Mouse (Mus musculus) heart, adult 8-10 months (tissue): Measurements from ENCODE around the gene Cnnm2. TPM values are rescaled to one million over a fixed set of nuclear protein-coding genes. Genes with fewer than 3 reads are reported as not detected.

ENCODE experiments used
- DNase-seq: peaks from one replicate; pipeline ENCODE4 v3.0.0; 2022; ENCODE audit warnings: low spot score
- total RNA-seq, 4 experiments: library from RNA; stranded (reverse); gene quantifications; 2 replicates each; pipeline ENCODE4 v1.2.4; 2022

Cnnm2 gene
- total RNA-seq, 4 experiments from 2014 or later = 5.2 to 8.4 (median 6.0) TPM

DNA sequence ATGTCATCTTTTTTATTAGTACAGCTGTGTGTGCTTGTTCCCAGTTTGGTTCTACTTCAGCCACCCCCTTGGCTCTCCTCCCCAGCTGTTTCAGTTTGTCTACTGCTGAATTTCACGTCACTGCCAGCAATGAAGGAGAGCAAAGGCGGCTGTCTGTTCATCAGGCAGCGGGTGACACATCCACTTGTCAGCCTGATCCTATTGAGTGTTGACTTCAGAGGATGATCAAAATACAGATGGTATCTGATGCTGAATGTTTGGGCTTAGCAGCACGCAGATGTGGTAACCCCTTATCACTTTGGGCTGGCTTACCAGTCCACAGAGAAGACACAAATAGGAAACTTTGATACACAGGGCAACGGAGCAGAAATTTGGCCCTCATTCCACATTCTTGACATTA lies 85.1 kb downstream of the Cnnm2 start:
- no peak for DNase-seq

DNA sequence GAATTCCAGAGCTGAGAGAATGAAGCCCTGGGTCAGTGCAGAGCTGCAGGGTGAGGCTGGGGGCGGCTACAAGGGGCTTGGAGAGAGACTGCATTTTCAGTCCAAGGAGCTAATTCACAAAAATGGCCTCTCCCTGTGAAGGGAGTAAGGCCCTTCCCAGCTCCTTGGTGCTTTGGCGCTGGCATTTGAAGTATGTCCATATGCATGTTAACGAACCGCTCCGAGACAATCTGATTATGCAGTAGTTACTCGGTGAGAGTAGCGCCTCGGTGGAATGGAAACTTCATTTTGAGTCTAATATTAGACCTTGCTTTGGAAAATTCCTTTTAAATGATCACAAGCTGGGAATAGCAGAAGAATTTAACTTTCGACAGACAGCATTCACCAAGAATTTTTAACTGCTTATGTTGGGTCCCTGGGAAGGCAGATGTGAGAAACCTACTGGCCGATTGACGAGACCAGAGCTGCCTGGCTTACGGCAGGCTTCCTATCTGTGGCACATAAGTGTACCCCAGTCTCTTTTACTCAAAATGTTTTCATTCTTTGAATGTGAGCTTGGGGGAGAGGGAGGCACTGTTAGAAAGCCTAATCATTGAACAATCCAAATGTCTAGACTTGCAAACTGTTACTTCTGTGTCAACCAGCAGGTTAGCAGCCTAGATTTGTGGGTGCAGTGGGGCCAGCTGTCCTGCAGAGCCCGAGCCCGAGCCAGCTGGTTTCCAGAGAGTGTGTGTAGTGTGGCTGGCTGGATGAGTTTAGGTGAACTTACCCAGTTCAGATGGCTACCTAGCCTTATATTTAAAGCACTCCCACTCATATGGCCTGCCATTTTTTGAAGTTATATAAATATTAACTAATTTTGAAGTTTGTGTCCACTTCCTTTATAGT lies 87.2 kb downstream of the Cnnm2 start:
- DNase-seq = no peak

DNA sequence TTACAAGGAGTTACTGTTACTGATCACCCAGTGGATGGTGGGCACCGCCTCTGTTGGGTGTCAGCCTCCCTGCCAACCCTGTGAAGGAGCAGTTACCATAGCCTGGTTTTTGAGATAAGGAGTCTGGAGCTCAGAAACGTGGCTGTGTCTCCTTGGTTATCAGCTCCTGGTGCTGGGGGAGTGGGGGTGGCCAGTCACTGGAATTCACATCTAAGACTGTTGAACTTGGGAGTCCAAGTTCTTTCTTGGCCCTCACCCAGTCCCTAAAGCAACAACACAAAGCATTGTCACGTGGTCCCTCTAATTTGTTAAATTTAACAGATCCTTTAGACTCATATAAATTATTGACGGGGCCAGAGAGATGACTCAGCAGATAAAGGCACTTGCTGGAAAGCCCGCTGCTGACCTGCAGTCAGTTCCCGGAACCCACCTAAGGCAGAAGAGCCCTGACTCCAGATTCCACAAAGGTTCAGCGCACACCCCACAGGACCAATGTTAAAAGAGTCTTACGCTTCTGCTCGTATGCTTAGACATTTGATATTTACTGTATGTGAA lies 88.1 kb downstream of the Cnnm2 start:
- no peak for DNase-seq

DNA sequence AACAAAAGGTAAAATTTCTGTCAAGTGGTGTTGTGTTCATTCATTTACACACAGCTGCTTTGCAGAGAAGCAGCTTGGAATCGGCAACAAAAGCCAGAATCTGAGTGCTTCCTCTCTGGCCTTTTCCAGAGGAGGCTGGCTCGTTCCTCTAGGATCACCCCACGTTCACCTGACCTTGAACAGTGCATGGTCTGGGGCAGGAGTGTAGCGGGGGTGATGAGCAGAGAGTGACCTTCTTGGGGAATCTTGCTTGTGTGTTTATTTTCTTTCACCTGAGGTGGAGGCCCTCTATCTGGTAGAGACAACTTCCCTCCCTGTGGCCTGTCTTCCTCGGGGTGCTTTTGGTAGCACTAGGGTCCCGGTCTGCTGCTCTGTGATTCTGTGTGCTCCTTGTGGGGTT lies 94.8 kb downstream of the Cnnm2 start:
- no peak for DNase-seq

DNA sequence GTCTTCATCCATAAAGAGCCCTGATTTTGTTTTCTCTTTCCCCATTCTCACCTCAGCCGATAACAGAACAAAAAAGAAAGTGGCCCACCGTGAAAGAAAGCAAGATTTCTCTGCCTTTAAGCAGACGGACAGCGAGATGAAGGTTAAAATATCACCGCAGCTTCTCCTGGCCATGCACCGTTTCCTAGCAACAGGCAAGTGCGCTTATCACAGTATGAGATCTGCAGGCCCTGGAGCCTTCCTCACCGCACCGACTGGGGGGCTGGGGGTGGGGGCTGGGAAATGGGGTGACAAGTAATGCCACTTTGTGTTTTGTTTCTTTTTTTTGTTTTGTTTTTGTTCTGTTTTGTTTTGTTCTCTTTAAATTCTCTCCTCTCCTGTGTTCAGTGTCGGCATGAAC lies 95.4 kb downstream of the Cnnm2 start:
- no peak for DNase-seq

DNA sequence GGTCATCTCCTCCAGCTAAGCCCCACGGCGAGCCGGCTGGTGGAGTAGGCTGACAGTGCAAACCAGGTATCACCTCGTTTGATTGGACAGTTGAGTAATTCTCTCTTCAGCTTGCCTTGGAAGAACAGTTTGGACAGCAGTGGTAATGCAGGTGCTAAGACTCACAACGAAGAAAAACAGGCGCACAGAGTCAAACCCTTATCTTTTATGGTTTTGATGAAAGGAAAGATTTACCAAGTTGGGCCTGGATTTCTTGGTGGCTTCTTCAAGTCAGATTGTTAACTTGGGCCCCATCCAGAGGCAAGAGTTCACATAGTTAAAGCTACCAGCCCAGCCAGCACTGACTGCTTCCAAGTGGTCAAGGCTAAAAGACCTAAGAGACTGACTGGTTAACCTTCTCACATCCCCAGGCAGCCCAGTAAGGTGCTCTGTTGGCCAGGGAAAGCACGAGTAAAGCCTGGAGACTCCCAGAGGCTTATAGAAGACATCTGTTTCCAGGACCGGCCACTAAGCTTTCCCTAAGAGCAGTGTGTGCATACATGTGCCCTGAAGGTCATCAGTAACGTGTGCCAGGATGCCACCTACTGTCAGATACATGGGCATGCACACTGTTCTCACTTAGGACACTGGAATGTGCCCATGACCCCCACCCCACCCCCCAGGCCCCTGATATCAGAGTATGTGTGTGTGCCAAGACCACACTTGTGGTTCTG lies 96.0 kb downstream of the Cnnm2 start:
- DNase-seq = no peak

DNA sequence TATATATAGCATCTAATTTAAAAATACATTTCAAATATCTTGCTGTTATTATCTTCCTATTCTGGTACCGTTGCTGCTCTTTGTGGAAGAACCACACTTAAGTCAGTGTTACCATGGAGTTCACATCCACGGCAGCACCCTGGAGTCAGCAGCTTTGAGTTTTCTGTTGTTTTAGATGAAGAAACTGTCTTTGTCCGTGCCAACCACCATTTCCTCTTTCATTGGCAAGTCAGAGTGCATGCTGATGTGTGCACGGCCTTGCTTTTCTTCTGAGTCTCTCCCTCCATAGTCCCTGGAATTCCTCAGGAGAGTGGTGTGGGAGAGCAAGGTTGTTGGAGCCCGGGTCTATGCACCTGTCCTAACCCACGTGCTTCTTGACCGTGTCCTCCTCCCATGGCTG lies 96.8 kb downstream of the Cnnm2 start:
- no peak for DNase-seq

DNA sequence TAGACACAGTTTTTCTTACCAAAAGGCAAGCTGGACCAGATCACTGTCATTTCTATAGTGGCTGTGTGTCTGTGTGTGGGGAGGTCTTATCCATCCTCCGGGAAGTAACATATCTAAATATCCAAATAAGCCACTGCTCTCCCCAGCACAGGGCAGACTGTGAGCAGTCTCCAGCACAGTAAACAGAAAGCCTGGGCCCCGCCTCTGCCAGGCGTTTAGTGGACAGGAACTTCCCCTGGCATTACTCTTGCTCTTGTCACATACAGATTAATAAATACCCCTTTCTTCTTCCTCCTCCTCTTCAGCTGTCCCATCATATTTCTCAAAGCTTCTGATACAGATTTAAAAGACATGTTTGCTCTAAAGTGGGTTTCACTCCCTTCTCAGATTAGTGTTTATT lies 101.2 kb downstream of the Cnnm2 start:
- DNase-seq = no peak

DNA sequence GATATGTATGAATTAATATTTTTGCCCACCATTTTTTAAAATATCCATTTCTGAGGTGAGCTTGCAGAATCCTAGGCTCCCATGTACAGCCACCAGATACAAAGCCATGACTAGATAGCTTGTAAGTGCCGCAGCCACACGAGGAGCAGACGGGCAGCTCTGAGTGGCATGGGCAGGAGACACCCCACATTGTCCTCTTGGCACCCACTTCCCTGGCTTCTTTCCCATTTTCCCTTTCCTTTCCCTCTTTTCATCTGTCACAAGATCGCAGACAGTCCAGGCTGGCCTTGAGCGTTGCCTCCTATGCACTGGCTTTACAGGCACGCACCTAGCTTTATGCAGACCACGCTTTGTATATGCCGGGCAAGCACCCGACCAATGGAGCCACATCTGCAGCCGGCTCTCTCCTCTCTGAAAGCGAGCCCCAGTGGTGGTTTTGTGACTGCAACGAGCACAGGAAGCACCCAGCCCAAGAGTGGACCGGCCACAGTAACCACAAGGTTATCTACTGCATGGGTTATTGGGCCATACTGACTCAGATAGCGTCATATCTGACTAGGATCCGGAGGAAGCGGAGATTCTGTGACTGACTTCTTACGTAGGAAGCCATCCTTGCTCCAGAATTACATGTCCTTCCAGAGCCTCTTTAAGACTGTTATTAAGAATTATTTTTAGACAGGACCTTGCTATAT lies 102.0 kb downstream of the Cnnm2 start:
- DNase-seq = peak; percentile 21

DNA sequence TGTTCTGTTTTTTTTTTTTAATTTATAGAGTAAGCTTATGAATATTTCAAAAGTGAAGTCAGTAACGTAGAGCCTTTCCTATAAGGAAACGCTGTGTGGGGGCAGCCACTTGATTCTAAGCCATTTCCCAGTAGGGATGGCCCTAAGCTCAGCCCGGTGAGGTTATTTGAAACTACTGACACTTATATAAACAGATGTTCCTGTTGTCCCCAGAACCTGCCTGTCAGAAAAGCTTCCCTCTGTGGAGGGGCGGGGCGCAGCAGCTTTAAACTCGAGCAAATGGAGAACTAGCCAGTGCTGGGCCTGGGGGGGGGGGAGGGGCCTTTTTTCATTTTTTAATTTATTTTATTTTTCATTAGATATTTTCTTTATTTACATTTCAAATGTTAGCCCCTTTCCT lies 102.7 kb downstream of the Cnnm2 start:
- no peak for DNase-seq

DNA sequence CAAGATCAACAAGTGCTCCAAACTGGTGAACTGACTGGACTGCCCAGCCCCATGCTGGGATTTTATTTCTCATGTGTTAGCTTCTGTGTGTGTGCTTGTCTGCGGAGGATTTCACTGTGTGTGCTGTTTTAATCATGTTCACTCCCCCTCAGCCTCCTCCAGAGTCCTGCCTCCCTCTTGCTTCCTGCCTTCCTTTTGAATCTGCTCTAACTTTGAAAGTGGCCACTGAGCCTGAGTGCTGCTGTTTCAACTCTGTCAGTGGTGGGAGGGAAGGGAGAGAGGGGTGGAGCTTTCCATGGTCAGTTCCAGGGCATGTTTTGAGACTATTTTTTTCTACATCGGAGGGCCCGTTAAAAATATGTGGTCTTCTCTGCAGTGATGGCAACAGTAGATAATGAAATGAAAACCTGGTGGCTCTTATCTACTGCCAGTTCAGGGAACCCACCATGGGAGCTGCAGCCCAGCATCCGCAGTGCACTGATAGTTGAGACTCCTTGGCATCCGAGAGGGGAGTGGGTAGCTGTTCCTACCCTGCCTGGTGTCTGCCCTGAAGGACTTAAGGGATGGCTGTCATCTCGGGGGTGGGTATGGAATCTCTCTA lies 103.4 kb downstream of the Cnnm2 start:
- DNase-seq = no peak

DNA sequence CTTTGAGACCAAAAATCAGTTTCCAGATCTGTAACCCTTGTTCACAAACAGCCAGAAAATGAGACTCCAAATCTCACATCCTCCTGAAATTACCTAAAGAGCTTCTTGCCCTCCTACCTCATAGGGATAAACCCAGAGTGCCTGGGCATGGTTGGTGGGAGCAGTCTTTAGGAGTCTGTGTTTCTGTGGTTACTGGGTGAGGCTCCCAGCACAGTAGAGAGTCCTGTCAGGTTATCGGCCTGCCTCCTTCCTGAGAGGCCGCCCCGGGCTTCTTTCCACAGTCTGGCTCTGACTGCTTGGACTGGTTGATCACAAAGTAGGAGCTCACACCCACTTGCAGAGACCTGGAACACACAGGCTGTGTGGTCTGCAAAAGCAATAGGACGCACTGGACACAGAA lies 104.0 kb downstream of the Cnnm2 start:
- DNase-seq = no peak

DNA sequence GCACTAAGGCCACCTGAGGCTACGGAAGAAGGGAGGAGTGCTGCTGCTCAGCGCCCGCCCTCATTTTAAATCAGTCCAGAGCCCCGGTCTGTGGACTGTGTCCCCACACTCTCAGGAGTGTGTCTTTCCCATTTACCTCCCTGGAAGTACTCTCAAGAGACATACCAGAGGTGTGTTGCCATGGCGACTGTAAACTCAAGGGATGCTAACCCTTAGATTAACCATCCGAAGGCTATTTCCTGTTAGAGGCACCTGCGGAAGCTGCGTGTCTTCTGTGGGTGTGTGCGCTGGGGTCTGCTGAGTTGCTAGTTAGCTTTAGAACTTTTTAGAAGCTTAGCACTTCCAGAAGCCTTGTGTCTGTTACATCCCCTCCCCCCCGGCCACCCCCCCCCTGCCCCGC lies 107.7 kb downstream of the Cnnm2 start:
- DNase-seq = no peak

DNA sequence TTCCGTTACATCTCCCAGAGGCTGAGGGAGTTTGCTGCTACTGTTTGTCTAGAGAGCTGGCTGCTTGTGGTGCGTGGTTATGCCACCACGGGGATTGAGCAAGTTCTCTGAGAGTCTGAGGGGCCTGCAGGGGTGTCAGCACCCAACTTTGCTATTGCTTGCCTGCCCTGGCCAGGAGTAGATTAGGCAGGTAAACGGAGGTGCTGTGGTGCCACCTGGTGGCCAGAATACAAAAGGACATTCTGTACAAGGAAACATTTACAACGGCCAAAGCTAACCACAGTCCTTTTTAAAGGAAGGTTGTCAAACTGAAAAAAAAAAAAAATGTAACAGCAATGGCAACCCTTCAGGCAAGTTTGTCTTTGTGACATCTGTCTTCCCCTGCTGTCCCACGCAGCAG lies 108.1 kb downstream of the Cnnm2 start:
- peak; percentile 78 for DNase-seq

DNA sequence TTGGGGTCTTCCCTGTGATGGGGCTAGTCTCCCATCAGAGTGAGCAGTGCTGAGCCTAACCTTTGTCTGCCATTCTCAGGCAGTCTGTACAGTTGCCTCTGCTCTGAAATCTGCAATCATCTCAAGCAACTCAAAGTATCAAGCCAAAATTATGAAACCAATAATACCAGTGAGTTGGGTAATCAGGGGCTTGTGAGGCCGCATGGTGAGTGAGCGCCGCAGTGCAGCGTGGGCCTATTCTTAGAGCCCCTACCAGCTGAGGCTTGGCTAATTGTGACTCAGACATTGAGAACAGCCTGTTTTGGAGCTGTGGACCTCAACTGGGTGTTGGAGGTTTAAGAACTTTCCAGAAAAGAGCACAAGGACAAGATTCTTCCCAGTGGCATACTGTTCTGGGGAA lies 109.7 kb downstream of the Cnnm2 start:
- no peak for DNase-seq

DNA sequence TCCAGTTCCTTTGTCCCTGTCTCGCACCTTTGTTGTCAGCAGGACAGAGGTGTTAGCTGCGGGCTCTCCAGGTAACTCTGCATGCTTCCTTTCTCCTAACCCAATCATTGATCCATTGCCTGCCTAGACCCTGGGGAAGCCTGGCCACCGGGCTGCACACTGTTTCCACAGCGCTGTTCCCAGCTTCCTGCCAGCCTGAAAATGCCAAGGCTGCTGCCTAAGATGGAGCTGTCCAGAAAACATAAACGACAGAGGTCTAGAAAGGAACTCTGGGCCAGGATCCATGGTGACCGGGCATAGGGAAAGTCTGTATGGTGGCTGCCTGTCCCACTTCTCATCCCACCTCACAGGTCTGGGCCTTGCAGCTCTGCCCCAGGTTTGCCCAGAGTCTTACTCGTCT lies 110.3 kb downstream of the Cnnm2 start:
- no peak for DNase-seq

DNA sequence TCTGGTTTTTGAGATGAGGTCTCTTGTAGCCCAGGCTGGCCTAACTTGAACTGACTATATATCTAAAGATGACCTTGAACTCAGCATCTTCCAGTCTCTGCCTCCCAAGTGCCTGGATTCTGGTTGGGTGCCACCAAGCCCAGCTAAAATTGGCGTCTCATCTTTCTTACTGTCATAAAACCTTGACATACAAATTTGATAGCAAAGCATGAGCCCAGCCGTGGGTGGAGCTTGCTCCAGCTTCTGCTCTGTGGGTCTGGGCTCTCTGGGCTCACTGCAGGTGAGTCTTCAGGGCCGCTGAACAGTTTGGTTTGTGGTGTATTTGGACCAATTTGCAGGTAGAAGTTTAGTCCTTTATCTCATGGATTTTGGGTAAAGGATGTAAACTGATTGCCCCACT lies 112.5 kb downstream of the Cnnm2 start:
- no peak for DNase-seq

DNA sequence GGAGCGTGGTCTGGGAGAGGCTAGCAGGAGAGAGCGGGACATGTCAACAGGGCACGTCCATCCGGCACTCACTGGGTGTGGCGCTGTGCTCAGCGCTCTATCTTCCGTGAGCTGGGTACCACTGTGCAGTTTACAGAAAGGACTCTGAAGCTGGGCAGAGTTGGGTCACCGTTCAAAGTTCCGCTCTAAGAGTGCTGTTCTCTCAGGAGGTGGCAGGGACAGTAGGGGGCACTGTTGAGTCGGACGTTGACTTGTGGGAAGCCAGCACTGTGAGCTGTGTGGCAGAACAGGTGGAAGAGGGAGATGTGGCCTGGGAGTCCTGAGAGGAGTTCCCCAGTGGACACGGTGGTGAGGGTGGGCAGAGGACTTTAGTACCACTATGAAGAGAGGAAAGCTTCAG lies 114.4 kb downstream of the Cnnm2 start:
- DNase-seq = peak; percentile 81

DNA sequence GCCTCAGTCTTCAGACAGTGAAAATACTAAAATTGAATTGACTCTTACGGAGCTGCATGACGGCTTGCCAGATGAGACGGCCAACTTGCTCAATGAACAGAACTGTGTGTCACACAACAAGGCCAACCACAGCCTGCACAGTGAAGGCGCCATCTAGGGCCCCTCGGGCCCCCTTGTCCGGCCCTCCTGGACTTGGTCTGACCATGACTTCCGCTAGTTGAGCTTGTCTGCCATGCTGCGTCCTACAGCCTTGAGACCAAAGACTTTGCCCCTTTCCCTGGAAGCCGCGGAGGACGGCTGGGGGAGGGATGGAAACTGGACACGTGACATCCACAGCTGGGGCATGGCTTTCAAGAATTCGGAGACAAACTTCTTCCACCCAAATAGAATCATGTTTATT lies 116.5 kb downstream of the Cnnm2 start:
- no peak for DNase-seq

DNA sequence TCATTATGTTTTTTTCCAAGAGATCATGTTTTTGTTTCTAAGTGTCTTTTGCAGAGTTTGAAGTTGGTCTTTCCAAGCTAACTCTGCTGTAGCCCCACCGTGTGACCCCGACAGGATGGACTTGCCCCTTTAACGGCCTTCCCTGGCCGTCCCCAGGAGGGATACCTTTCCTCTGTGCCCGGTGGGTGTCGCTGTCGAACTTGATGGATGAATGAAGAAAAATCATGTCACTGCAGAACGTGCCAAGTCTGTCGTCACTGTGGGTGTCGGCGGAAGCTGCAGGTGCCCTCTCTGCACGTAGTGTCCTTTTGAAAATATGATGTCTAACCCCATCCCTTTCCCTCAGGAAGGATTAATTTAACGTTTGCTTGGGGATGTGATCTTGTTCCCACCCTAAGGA lies 117.0 kb downstream of the Cnnm2 start:
- DNase-seq = peak; percentile 53

DNA sequence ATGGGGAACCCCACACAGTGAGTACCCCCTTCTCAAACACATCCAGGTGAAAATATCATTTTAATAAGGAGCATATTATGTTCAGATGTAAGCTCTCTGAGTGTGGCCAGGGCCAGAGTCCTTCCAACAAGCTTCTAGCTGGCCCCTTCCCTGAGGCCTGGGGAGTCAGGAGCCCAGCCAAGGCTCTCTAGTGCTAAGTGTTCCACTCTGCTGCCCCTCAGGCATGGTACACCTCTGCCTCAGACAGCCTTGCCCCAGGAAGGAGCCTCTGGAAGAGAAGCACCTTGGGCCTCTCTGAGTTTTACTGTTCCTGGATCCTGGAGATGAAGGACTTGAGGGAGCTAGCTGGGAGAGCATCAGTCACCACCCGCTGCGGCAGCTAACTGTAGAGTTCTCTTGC lies 118.5 kb downstream of the Cnnm2 start:
- no peak for DNase-seq

DNA sequence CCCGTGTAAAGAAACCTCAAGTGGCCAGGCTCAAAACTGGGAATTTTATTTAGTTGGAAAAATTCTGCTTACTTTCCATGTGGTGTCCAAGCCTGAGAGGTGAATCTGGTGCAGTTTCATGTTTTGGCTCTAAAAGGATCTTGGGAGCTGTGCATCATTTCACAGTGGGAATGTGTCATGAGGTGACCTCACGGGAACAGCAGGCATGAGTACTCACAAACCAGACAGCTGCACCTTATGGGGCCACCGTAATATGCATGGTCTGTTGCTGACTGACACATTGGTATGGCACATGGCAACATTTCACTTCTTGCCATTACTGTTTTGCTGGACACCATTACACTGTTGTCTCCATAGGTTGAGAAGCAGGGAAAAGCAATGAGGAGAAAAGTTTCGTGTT lies 124.0 kb downstream of the Cnnm2 start:
- no peak for DNase-seq
